Mouse (Mus musculus) megakaryocyte, embryonic 14.5 days (primary cell): ENCODE results near the gene Usp39. TPM values are rescaled to one million over a fixed set of nuclear protein-coding genes. Genes with fewer than 3 reads are reported as not detected.

ENCODE experiments used
- H3K27me3 ChIP-seq: replicated peaks from 2 replicates; pipeline ENCODE3; 2012; ENCODE audit warnings: inconsistent platforms
- H3K36me3 ChIP-seq: replicated peaks from 2 replicates; pipeline ENCODE3; 2012; ENCODE audit warnings: low read length, inconsistent platforms, mixed read lengths
- H3K4me1 ChIP-seq: 2 replicates; pipeline ENCODE4 v1.6.1; 2012; ENCODE audit warnings: inconsistent platforms
- H3K4me3 ChIP-seq: replicated peaks from 2 replicates; pipeline ENCODE3; 2012; ENCODE audit warnings: moderate library complexity, mild to moderate bottlenecking, inconsistent platforms
- H3K9me3 ChIP-seq: 2 replicates; pipeline ENCODE4 v1.6.1; 2012; ENCODE audit warnings: inconsistent platforms
- FLI1 ChIP-seq: IDR thresholded peaks from 2 replicates; pipeline ENCODE4 v1.6.1; 2012; ENCODE audit warnings: low read length, inconsistent platforms, mixed read lengths
- GATA1 ChIP-seq: IDR thresholded peaks from 3 replicates; pipeline ENCODE4 v1.6.1; 2012; ENCODE audit warnings: mixed read lengths, low read length, inconsistent platforms, borderline replicate concordance
- polyA plus RNA-seq: library from polyadenylated mRNA; stranded (reverse); fragments of >175 nt; gene quantifications from 2 replicates; pipeline ENCODE4 v1.2.3, GENCODE M21; 2012; ENCODE audit warnings: low replicate concordance; ENCODE audit not compliant: insufficient read depth

The Usp39 gene
- polyA plus RNA-seq, 1 experiment, result 27.8 TPM

DNA sequence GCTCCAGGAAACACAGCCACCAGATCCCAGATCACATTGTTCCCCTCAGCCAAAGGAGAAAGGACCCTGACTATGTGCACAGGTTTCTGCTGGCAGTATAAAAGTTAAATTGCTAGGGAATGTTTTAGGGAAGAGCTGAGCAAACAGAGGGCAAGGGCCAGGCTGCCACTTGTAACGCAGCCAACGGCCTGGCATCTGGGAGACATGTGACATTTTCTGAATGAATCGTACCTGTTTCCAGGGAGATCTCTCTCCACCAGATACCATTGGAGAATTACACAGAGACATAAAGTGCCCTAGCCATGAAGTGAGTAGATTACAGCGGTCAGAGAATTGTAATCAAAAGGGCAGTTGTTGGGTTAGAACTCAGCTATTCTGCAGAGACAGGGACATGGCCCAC is 28.2 kb upstream of the Usp39 start:
- H3K36me3 ChIP-seq, result peaks cover 94% of the 10 kb centered on the region
- no peaks in the 10 kb centered on the region for H3K9me3 ChIP-seq
- TF ChIP-seq FLI1 (no peak), GATA1 (no peak)
- H3K4me3 ChIP-seq, result peak overlapping the region; percentile 0
- no peaks in the 10 kb centered on the region for H3K27me3 ChIP-seq
- peaks cover 94% of the 10 kb centered on the region for H3K4me1 ChIP-seq

DNA sequence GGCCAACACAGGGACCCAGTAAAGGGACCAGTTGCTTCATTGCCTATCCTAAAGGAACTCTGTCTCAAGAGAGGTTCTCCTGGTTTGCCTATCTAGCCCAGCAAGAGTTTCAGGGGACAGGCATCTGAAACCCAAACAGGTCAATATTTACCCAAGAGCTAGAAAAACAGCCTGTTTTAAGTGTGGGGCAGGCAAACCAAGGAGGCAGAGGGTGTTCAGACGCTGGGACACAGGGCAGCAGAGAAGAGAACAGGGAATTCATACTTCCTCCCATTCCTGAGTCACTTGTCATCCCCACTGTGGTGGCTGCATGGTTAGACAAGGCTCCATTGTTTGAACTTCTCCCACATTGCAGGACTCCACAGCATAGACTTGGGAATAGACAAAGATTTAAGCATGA is 26.6 kb upstream of the Usp39 start:
- H3K4me1 ChIP-seq, result peaks cover 84% of the 10 kb centered on the region
- H3K4me3 ChIP-seq, result no peak overlapping the region
- H3K9me3 ChIP-seq, result no peaks in the 10 kb centered on the region
- no peaks in the 10 kb centered on the region for H3K27me3 ChIP-seq
- peaks cover 93% of the 10 kb centered on the region for H3K36me3 ChIP-seq
- TF ChIP-seq GATA1 (no peak), FLI1 (no peak)

DNA sequence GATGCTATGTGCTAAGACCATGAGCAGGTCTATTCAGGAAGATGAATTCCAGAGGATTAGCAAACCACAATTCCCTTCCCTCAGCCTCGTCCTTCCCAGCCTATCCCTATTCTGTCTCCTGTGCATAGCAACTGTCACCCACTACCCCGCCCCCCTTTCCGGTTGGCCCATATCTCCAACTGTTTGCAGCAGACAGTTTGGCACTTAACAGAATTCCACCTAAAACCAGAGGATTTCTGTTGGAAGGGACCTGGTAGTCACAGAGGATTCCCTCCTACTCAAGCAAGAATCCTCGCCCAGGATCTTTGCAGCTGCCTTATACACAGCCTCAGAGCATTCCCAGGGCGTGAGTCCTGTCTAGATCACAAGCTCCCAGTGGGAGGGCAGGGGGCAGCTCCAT is 26.2 kb upstream of the Usp39 start:
- H3K4me1 ChIP-seq, result peaks cover 84% of the 10 kb centered on the region
- no peak for TF ChIP-seq GATA1
- no peak for TF ChIP-seq FLI1
- no peaks in the 10 kb centered on the region for H3K27me3 ChIP-seq
- no peaks in the 10 kb centered on the region for H3K9me3 ChIP-seq
- peak overlapping the region; percentile 10 for H3K4me3 ChIP-seq
- peaks cover 93% of the 10 kb centered on the region for H3K36me3 ChIP-seq

DNA sequence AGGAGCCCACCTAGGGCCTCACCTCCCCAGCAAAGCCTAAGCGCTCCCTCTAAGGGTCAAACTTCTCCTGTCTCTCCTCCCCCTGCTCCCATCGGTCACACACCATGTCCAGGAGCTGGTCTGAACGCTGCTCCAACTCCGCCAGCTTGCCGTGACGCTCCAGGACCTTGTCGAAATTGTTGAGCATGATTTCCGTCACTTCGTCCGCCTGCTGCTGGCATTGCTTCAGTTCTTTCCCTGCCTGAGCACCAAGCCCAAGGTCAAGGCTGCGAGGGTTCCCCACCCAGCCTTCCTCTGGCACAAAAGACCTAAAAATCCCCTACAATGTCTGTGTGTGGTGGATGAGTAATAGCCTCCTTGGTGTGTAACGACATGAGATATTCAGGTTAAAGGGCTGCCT is 25.1 kb upstream of the Usp39 start:
- no peak overlapping the region for H3K4me3 ChIP-seq
- no peaks in the 10 kb centered on the region for H3K9me3 ChIP-seq
- H3K27me3 ChIP-seq, result no peaks in the 10 kb centered on the region
- peaks cover 84% of the 10 kb centered on the region for H3K36me3 ChIP-seq
- peaks cover 74% of the 10 kb centered on the region for H3K4me1 ChIP-seq
- TF ChIP-seq FLI1 (no peak), GATA1 (no peak)

DNA sequence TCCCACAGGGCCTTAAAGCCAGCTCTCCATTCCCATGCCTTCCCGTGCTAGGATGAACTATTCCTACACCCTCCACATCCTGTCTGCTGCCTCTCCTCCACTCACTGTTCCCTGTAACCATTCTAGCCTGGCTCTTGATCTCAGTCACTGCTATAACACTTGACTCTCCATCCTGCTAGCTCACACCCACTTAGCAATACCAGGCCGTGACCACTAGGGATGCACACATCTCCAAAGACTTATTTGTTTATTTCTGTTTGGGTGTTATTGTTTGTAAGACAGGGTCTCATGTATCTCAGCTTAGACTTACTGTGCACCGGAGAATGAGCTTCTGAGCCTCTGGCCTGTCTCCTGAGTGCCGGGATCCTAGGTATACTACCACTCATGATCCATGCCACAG is 24.6 kb upstream of the Usp39 start:
- Histone ChIP-seq H3K4me3 (no peak overlapping the region), H3K9me3 (no peaks in the 10 kb centered on the region), H3K36me3 (peaks cover 79% of the 10 kb centered on the region), H3K4me1 (peaks cover 73% of the 10 kb centered on the region), H3K27me3 (no peaks in the 10 kb centered on the region)
- TF ChIP-seq GATA1 (no peak), FLI1 (no peak)

DNA sequence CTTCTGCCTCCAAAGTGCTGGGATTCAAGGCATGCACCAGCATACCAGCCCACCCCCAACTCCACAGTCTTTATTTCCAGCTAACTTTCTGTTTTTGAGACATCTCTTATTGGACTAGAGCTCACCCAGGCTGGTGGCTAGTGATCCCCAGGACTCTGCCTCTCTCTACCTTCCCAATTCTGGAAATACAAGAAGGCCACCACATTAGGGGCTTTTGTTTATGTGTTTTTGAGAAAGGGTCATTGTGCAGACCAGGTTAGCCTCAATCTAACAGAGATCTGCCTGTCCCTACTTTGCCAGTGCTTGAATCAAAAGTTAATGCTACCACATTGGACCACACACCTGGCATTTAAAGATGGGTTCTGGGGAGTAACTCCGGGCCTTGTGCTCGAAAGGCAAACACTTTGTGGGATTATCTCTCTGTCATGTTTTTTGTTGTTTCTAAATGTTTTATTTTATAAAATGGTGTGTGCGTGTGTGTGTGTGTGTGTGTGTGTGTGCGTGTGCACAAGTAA is 22.5 kb upstream of the Usp39 start:
- Histone ChIP-seq H3K9me3 (no peaks in the 10 kb centered on the region), H3K27me3 (no peaks in the 10 kb centered on the region), H3K36me3 (peaks cover 59% of the 10 kb centered on the region), H3K4me1 (peaks cover 72% of the 10 kb centered on the region), H3K4me3 (no peak overlapping the region)
- no peak for TF ChIP-seq GATA1
- no peak for TF ChIP-seq FLI1

DNA sequence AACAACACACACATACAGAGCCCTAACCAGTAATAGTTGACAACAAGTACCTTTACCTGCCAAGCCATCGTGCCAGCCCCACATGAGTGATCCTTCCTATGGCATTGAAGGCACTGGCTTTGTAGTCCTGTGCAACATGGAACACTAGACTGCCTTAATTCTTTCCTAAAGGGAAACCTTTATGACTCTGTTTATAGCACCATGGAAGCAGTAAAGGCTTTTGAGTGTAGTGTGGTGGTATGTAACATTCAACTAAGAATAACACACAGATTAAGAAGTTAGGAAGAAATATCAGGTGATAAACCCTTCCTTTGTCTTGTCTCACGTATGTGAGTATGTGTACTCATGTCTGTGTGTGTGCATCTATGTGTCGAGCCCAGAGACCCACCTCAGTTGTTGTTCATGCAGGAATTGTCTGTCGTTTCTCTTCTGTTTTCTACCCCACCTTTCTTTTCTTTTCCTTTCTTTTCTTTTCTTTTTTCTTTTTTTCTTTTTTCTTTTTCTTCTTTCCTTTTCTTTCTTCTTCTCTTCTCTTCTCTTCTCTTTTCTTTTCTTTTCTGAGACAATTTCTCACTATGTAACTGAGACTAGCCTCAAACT is 22.0 kb upstream of the Usp39 start, which contains the start of gene Rnf181:
Rnf181 (minus strand) TSS at position 113 of the 600 bp plus-strand sequence.
- TF ChIP-seq GATA1 (no peak), FLI1 (no peak)
- no peaks in the 10 kb centered on the region for H3K9me3 ChIP-seq
- no peak within 1 kb of the TSS for H3K4me3 ChIP-seq
- H3K36me3 ChIP-seq, result peaks cover 54% of the 10 kb centered on the region
- H3K4me1 ChIP-seq, result peaks cover 66% of the 10 kb centered on the region
- H3K27me3 ChIP-seq, result no peaks in the 10 kb centered on the region

DNA sequence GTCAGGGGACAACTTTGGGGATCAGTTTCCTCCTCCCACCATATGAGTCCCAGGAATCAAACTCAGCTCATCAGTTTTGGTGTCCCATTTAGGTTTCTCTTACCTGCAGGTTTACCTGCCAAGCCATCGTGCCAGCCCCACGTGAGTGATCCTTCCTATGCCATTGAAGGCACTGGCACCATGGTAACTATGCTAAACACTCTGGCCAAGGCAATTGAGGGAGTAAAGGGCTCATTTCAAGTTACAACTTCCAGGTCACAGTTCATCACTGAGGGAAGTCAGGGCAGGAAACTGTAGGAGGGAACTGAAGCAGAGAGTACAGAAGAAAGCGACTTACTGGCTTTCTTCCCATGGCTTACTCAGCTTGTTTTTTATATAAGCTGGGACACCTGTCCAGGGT is 21.3 kb upstream of the Usp39 start:
- peaks cover 64% of the 10 kb centered on the region for H3K4me1 ChIP-seq
- no peak overlapping the region for H3K4me3 ChIP-seq
- peaks cover 50% of the 10 kb centered on the region for H3K36me3 ChIP-seq
- H3K9me3 ChIP-seq, result no peaks in the 10 kb centered on the region
- no peak for TF ChIP-seq GATA1
- no peak for TF ChIP-seq FLI1
- no peaks in the 10 kb centered on the region for H3K27me3 ChIP-seq

DNA sequence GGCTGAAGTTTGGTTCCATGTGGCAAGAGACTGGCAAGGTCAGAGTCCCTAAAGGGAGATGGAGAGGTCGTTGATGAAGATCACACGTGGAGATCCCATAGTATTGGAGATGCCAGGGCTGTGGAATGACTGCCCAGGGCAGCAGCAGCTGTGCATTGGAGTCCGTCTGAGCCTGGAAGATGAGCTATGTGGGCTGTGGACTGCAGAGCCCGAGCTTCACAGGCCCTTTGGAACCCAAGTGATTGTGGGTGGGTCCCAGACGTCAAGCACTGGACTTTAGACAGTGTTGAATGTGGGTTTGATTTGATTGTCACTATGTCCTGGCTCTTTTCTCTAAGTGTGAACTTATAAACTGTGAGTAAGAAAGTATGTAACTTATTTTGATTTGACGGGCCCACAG is 20.0 kb upstream of the Usp39 start:
- Histone ChIP-seq H3K4me3 (no peak overlapping the region), H3K36me3 (peaks cover 50% of the 10 kb centered on the region), H3K4me1 (peaks cover 64% of the 10 kb centered on the region), H3K27me3 (no peaks in the 10 kb centered on the region), H3K9me3 (no peaks in the 10 kb centered on the region)
- TF ChIP-seq GATA1, result no peak
- TF ChIP-seq FLI1, result no peak

DNA sequence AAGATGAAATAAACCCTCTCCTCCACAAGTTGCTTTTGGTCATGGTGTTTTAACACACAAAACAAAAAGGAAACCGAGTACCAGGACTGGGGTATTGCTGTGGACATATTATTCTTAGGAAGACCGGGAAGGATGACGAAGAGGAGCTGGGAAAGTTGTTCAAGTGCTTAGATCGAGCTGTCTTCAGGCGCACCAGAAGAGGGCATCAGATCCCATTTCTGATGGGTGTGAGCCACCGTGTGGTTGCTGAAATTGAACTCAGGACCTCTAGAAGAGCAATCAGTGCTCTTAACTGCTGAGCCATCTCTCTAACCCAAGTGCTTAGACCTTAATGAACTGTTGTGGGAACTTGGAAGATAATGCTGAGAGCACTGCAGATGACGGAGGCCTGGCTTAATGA is 19.0 kb upstream of the Usp39 start:
- H3K27me3 ChIP-seq, result no peaks in the 10 kb centered on the region
- H3K9me3 ChIP-seq, result no peaks in the 10 kb centered on the region
- H3K36me3 ChIP-seq, result peaks cover 50% of the 10 kb centered on the region
- peaks cover 64% of the 10 kb centered on the region for H3K4me1 ChIP-seq
- no peak overlapping the region for H3K4me3 ChIP-seq
- TF ChIP-seq GATA1, result no peak
